Mouse (Mus musculus) ES-Bruce4 (cell line): ENCODE results near the gene Ceacam15.

Experiments used
- CTCF ChIP-seq: IDR thresholded peaks from one replicate; pipeline ENCODE4 v1.8.1; 2011; ENCODE audit warnings: low read depth, low read length
- EP300 ChIP-seq: IDR thresholded peaks from 2 replicates; pipeline ENCODE4 v1.6.1; 2011; ENCODE audit warnings: low read depth, low read length; ENCODE audit not compliant: insufficient read depth

GRCm38 (mm10) chr7:16699042-16699441 is 23.5 kb upstream of the Ceacam15 start:
- peak; percentile 81 for TF ChIP-seq CTCF
- no peak for TF ChIP-seq EP300
